Mouse (Mus musculus): ENCODE measurements around the gene Grwd1. TPM values are rescaled to one million over a fixed set of nuclear protein-coding genes. Genes with fewer than 3 reads are reported as not detected.

Gene Grwd1
- total RNA-seq, 4 experiments from 2014 or later: 10.2 to 16.0 (median 13.6) TPM

- no peak for DNase-seq (ENCODE audit: low spot score)
Measured at GRCm38 (mm10) chr7:45842950-45843744, 12.4 kb upstream of the Grwd1 start.

GRCm38 (mm10) chr7:45833924-45834323 is 3.2 kb upstream of the Grwd1 start:
- DNase-seq (ENCODE audit: low spot score): no peak

GRCm38 (mm10) chr7:45833148-45833790 is 2.5 kb upstream of the Grwd1 start:
- no peak for DNase-seq (ENCODE audit: low spot score)

- DNase-seq (ENCODE audit: low spot score): no peak
Measured at GRCm38 (mm10) chr7:45832428-45832827, 1.7 kb upstream of the Grwd1 start.

- DNase-seq (ENCODE audit: low spot score): no peak
Measured at GRCm38 (mm10) chr7:45831128-45831525, 383 bp upstream of the Grwd1 start.

- no peak for DNase-seq (ENCODE audit: low spot score)
Measured at GRCm38 (mm10) chr7:45826631-45827030, 4.1 kb downstream of the Grwd1 start.

- no peak for DNase-seq (ENCODE audit: low spot score)
Measured at GRCm38 (mm10) chr7:45824598-45824997, 6.1 kb downstream of the Grwd1 start, which contains the start of gene Kcnj14. Gene Kcnj14 (minus strand): TSS chr7:45824782.

GRCm38 (mm10) chr7:45820913-45821312 is 9.8 kb downstream of the Grwd1 start:
- no peak for DNase-seq (ENCODE audit: low spot score)

GRCm38 (mm10) chr7:45819843-45820242 is 10.9 kb downstream of the Grwd1 start:
- no peak for DNase-seq (ENCODE audit: low spot score)

GRCm38 (mm10) chr7:45815984-45816351 is 14.8 kb downstream of the Grwd1 start:
- no peak for DNase-seq (ENCODE audit: low spot score)

- no peak for DNase-seq (ENCODE audit: low spot score)
Measured at GRCm38 (mm10) chr7:45815323-45815983, 15.3 kb downstream of the Grwd1 start.

- DNase-seq (ENCODE audit: low spot score): no peak
Measured at GRCm38 (mm10) chr7:45814841-45815240, 15.9 kb downstream of the Grwd1 start.

- peak; percentile 99 for DNase-seq (ENCODE audit: low spot score)
Measured at GRCm38 (mm10) chr7:45813787-45814779, 16.7 kb downstream of the Grwd1 start, which contains the start of gene Cyth2. Gene Cyth2 (minus strand): TSS chr7:45814581.

GRCm38 (mm10) chr7:45812921-45813320 is 17.8 kb downstream of the Grwd1 start:
- no peak for DNase-seq (ENCODE audit: low spot score)

- DNase-seq (ENCODE audit: low spot score): no peak
Measured at GRCm38 (mm10) chr7:45809276-45810075, 21.3 kb downstream of the Grwd1 start.

GRCm38 (mm10) chr7:45808471-45808870 is 22.3 kb downstream of the Grwd1 start:
- DNase-seq (ENCODE audit: low spot score): no peak

GRCm38 (mm10) chr7:45805941-45806340 is 24.8 kb downstream of the Grwd1 start:
- DNase-seq (ENCODE audit: low spot score): no peak

GRCm38 (mm10) chr7:45802551-45802950 is 28.2 kb downstream of the Grwd1 start:
- no peak for DNase-seq (ENCODE audit: low spot score)

- peak; percentile 89 for DNase-seq (ENCODE audit: low spot score)
Measured at GRCm38 (mm10) chr7:45801348-45801747, 29.4 kb downstream of the Grwd1 start.

- no peak for DNase-seq (ENCODE audit: low spot score)
Measured at GRCm38 (mm10) chr7:45800546-45801204, 30.1 kb downstream of the Grwd1 start.

Measured in heart, adult 8-10 months (tissue).